Mouse (Mus musculus): ENCODE data around the gene Nudt16. TPM values are rescaled to one million over a fixed set of nuclear protein-coding genes. Genes with fewer than 3 reads are reported as not detected.
"Not testable (repeated sequence)": the region's sequence is repeated elsewhere in the genome, so short reads cannot be mapped to it uniquely, and the experiment has no call there.

The Nudt16 gene
- 25.4 and 25.9 TPM in 2 replicates for polyA plus RNA-seq (2014; fragmentation: Nextera tagmentation; extraction: Ambion mirVana)

DNA sequence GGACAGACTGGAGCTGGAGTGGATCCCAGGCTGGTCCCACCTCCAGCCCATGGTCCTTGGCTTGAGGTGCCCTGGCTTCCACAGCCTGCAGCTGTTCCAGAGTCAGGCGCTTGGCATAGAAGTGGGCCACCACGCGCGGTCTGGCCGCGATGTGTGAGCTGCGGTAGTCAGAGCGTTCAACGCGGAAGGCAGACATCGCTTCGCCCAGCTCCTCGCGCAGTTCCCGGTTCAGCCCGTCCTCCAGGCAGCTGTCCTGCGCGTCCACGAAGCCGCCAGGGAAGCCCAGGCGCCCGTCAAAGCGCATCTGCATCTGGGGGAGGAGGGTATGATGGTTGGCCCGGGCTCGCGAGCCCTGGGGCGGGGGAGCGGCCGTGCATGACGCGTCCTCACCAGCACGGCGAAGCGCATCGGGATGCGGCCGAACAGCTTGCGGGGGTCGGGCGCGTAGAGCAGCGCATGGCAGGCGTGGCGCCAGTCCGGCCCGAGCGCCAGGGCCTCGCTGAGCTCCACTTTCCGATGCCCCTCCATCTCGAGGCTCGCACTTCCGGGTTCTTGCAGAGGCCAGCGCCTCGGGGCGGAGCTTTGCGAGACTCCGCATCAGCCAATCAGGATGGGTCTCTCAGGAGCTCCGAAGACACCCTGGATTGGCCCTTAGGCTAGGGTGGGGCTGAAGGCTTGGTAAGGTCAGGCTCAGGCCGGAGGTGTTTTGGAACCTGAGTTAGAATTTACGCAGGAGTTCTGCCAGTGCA, at the start of gene Nudt16:
TSS of gene Nudt16 (minus strand) at position 572 of the 749 bp plus-strand sequence.
- H3K27me3 ChIP-seq (ENCODE audit: control insufficient read depth, insufficient read depth, low read length): no peaks in the 10 kb centered on the region
- ATAC-seq (ENCODE audit: insufficient number of reproducible peaks, insufficient read depth, low FRiP score, low read depth): peak; percentile 97
- peak within 1 kb of the TSS; percentile 72 for H3K9ac ChIP-seq (replicated peaks; ENCODE audit: low read depth, low read length)
- WGBS: under 1% methylated on average over 60 of the region's 60 CpGs
- H3K27ac ChIP-seq (ENCODE audit: low read length): peak within 1 kb of the TSS; percentile 82; the same call in 1 of the 2 replicates
- peaks cover 11% of the 10 kb centered on the region; the same call in 1 of the 2 replicates for H3K4me1 ChIP-seq (ENCODE audit: control insufficient read depth, insufficient read depth, low read length)
- H3K4me3 ChIP-seq (ENCODE audit: low read depth, low read length): peak within 1 kb of the TSS; percentile 69
- H3K9me3 ChIP-seq (ENCODE audit: control insufficient read depth, low read depth, low read length): no peaks in the 10 kb centered on the region
- peak within 1 kb of the TSS; percentile 86 for H3K4me2 ChIP-seq (replicated peaks; ENCODE audit: low read depth, low read length)
- H3K36me3 ChIP-seq (ENCODE audit: control insufficient read depth, insufficient read depth, low read length): no peaks in the 10 kb centered on the region

DNA sequence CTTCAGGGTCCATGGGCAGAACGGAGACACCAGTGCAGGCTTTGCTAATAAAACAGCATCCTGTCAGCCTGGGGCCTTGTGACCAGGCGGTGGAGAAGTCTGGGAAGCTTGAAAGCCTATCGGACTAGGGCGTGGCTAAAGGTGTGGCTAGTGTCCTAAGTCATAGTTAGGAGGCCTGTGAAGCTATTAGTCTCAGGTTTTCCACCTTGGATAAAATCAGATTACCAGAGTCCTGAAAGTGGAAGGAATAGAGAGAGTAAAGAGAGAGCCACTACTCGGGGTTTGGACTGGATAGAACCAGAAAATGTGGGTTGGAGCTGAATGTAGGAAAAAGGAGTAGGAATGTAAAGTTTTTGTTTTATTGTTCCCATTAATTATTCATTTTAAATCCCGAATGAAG, 13.4 kb upstream of the Nudt16 start, which contains the start of gene 1700080E11Rik:
TSS of gene 1700080E11Rik (minus strand) at position 101 of the 400 bp plus-strand sequence.
- ATAC-seq (ENCODE audit: insufficient number of reproducible peaks, insufficient read depth, low FRiP score, low read depth): no peak
- Histone ChIP-seq H3K4me1 (ENCODE audit: control insufficient read depth, insufficient read depth, low read length) (no peaks in the 10 kb centered on the region), H3K9me3 (ENCODE audit: control insufficient read depth, low read depth, low read length) (no peaks in the 10 kb centered on the region), H3K27me3 (ENCODE audit: control insufficient read depth, insufficient read depth, low read length) (no peaks in the 10 kb centered on the region), H3K4me2 (replicated peaks; ENCODE audit: low read depth, low read length) (no peak within 1 kb of the TSS), H3K36me3 (ENCODE audit: control insufficient read depth, insufficient read depth, low read length) (no peaks in the 10 kb centered on the region), H3K27ac (ENCODE audit: low read length) (no peak within 1 kb of the TSS), H3K4me3 (ENCODE audit: low read depth, low read length) (no peak within 1 kb of the TSS), H3K9ac (replicated peaks; ENCODE audit: low read depth, low read length) (no peak within 1 kb of the TSS)
- 78% methylated on average over 6 of the region's 6 CpGs for WGBS

DNA sequence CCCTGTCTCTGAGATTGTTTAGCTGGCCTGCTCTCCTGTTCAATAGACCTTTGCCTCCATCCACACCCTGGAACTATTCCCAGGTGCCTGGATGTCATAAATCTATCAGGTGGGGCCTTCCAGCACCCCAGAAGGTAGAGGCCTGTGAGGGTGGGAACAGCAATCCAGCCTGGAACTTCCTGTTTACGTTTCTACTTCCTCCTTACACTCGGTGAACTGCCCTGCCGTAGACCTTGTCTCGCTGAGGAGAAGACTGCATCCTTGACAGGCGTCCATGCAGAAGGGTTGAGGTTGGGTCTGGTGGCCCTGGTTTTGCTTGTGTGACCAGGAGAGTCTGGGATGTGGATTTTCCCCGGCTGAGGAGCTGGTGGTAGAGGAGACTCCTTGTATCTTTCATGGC, 7.6 kb upstream of the Nudt16 start:
- Histone ChIP-seq H3K4me3 (ENCODE audit: low read depth, low read length) (no peak overlapping the region), H3K36me3 (ENCODE audit: control insufficient read depth, insufficient read depth, low read length) (no peaks in the 10 kb centered on the region), H3K9me3 (ENCODE audit: control insufficient read depth, low read depth, low read length) (no peaks in the 10 kb centered on the region), H3K27me3 (ENCODE audit: control insufficient read depth, insufficient read depth, low read length) (no peaks in the 10 kb centered on the region), H3K4me2 (replicated peaks; ENCODE audit: low read depth, low read length) (no peak overlapping the region), H3K9ac (replicated peaks; ENCODE audit: low read depth, low read length) (no peak overlapping the region), H3K27ac (ENCODE audit: low read length) (no peak overlapping the region), H3K4me1 (ENCODE audit: control insufficient read depth, insufficient read depth, low read length) (no peaks in the 10 kb centered on the region)
- 64% methylated on average over 6 of the region's 6 CpGs for WGBS
- ATAC-seq (ENCODE audit: insufficient number of reproducible peaks, insufficient read depth, low FRiP score, low read depth): no peak

DNA sequence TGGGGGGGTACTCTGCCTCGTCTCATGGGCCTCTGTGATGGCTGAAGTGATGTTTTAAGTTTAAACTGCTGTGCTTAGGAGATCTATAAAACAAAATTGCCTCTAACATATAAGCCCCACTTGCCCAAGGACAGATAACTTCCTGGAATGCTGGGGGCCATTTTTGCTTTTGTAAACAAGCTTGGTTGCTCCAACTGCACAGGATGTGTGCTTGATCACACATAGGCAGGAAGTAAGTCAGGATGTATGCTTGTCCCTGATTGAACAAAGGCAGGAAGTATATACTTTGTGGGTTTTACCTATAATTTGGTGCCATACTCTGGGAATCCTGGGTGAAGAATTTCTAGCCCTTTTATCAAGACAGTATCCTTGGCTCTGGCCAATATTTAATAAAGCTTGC, 4.8 kb upstream of the Nudt16 start:
- H3K4me2 ChIP-seq (replicated peaks; ENCODE audit: low read depth, low read length): no peak overlapping the region
- H3K9ac ChIP-seq (replicated peaks; ENCODE audit: low read depth, low read length): no peak overlapping the region
- no peak overlapping the region for H3K4me3 ChIP-seq (ENCODE audit: low read depth, low read length)
- H3K9me3 ChIP-seq (ENCODE audit: control insufficient read depth, low read depth, low read length): no peaks in the 10 kb centered on the region
- 30% methylated on average over 1 of the region's 1 CpGs for WGBS
- H3K27me3 ChIP-seq (ENCODE audit: control insufficient read depth, insufficient read depth, low read length): no peaks in the 10 kb centered on the region
- H3K27ac ChIP-seq (ENCODE audit: low read length): no peak overlapping the region
- no peak for ATAC-seq (ENCODE audit: insufficient number of reproducible peaks, insufficient read depth, low FRiP score, low read depth)
- H3K4me1 ChIP-seq (ENCODE audit: control insufficient read depth, insufficient read depth, low read length): 0 out of 2 replicates have a peak, but pooled peaks cover 2% of the 10 kb centered on the region
- H3K36me3 ChIP-seq (ENCODE audit: control insufficient read depth, insufficient read depth, low read length): no peaks in the 10 kb centered on the region

DNA sequence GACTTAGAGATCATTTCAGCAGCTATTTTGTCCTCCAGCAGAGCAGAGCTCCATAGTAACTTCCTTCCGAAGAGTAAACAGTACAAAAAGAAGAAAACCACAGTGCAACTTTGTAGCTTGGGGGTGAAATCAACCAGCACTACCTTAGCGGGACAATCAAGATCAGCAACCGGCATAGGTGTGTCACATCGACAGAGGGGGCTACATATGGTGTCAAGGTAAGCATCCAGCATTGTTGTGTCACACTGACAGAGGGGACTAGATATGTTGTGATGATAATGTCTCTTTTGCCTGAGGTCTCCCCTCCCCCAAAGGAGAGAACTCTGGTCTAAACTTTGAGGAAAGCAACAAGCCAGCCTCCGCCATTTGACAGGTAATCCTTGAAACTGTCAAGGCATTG, 2.9 kb upstream of the Nudt16 start:
- Histone ChIP-seq H3K4me3 (ENCODE audit: low read depth, low read length) (no peak overlapping the region), H3K4me2 (replicated peaks; ENCODE audit: low read depth, low read length) (no peak overlapping the region), H3K27me3 (ENCODE audit: control insufficient read depth, insufficient read depth, low read length) (no peaks in the 10 kb centered on the region), H3K36me3 (ENCODE audit: control insufficient read depth, insufficient read depth, low read length) (no peaks in the 10 kb centered on the region), H3K9me3 (ENCODE audit: control insufficient read depth, low read depth, low read length) (no peaks in the 10 kb centered on the region), H3K4me1 (ENCODE audit: control insufficient read depth, insufficient read depth, low read length) (peaks cover 11% of the 10 kb centered on the region; the same call in 1 of the 2 replicates), H3K9ac (replicated peaks; ENCODE audit: low read depth, low read length) (no peak overlapping the region), H3K27ac (ENCODE audit: low read length) (no peak overlapping the region)
- ATAC-seq (ENCODE audit: insufficient number of reproducible peaks, insufficient read depth, low FRiP score, low read depth): no peak
- WGBS: 84% methylated on average over 5 of the region's 5 CpGs

DNA sequence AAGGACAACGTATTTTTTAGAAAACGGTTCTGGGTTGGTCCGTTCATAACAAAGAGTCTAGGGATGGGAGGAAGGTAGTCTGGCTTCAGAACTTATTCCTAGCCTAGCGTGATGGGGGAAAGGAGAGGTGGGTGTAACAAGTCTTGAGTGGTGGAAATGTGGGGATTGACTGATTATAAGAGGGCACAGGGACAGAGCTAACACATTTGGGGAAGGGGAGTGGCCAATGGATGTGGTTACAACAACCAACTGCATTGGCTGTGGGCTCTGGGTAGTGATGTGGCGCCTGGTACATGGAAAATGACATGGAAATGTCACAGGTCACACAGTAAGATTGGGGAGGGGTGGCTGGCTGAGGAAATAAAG, 361 bp upstream of the Nudt16 start:
- Histone ChIP-seq H3K9ac (replicated peaks; ENCODE audit: low read depth, low read length) (no peak overlapping the region), H3K4me3 (ENCODE audit: low read depth, low read length) (peak overlapping the region; percentile 69), H3K27me3 (ENCODE audit: control insufficient read depth, insufficient read depth, low read length) (no peaks in the 10 kb centered on the region), H3K27ac (ENCODE audit: low read length) (no peak overlapping the region; the same call in 1 of the 2 replicates), H3K9me3 (ENCODE audit: control insufficient read depth, low read depth, low read length) (no peaks in the 10 kb centered on the region), H3K36me3 (ENCODE audit: control insufficient read depth, insufficient read depth, low read length) (no peaks in the 10 kb centered on the region), H3K4me2 (replicated peaks; ENCODE audit: low read depth, low read length) (peak overlapping the region; percentile 86), H3K4me1 (ENCODE audit: control insufficient read depth, insufficient read depth, low read length) (peaks cover 11% of the 10 kb centered on the region; the same call in 1 of the 2 replicates)
- WGBS: 20% methylated on average over 5 of the region's 5 CpGs
- ATAC-seq (ENCODE audit: insufficient number of reproducible peaks, insufficient read depth, low FRiP score, low read depth): peak; percentile 2; the same call in 1 of the 2 replicates

DNA sequence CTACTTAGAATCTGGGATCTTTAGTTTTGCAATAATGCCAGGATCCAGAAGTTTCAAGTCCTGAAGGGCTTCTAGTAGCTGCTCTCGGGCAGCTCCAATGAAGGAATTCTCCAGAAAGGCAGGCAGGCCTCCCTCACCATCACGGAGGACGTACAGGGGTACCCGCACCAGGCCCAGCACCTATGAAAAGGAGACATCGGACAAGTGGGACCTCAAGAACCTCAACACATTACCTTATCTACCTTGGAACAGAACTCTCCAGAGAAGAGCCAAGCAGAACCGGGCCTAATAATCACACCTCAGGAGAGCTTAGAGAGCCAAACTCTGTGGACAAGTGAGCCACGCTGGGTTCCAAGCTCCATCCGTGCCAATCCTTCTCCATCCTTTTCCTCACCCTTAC, 1.3 kb downstream of the Nudt16 start:
- no peak overlapping the region for H3K27ac ChIP-seq (ENCODE audit: low read length)
- H3K27me3 ChIP-seq (ENCODE audit: control insufficient read depth, insufficient read depth, low read length): no peaks in the 10 kb centered on the region
- H3K36me3 ChIP-seq (ENCODE audit: control insufficient read depth, insufficient read depth, low read length): no peaks in the 10 kb centered on the region
- H3K4me1 ChIP-seq (ENCODE audit: control insufficient read depth, insufficient read depth, low read length): peaks cover 11% of the 10 kb centered on the region; the same call in 1 of the 2 replicates
- no peak for ATAC-seq (ENCODE audit: insufficient number of reproducible peaks, insufficient read depth, low FRiP score, low read depth)
- H3K4me2 ChIP-seq (replicated peaks; ENCODE audit: low read depth, low read length): no peak overlapping the region
- no peaks in the 10 kb centered on the region for H3K9me3 ChIP-seq (ENCODE audit: control insufficient read depth, low read depth, low read length)
- H3K9ac ChIP-seq (replicated peaks; ENCODE audit: low read depth, low read length): no peak overlapping the region
- WGBS: 95% methylated on average over 8 of the region's 8 CpGs
- H3K4me3 ChIP-seq (ENCODE audit: low read depth, low read length): no peak overlapping the region

DNA sequence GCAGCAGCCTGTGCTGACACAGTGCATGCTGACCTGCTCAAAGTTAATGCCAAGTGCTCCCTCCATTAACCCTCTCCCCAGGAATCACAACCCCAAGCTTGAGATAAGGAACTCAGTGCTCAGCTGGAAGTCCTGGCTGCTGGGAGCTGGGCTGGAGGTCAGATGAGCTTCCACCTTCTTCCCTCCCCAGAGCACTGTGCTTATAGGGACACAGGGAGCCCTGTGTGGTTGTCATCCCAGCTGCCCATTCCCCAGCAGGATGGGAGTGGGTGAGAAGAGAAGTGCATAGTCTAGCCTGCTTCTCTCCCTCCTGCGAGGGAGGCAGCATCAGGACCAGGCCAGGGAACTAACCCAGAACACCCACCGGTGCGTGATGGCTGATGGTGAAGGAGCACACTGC, 6.4 kb downstream of the Nudt16 start:
- not testable (repeated sequence) for H3K9me3 ChIP-seq (ENCODE audit: control insufficient read depth, low read depth, low read length); H3K36me3 ChIP-seq (ENCODE audit: control insufficient read depth, insufficient read depth, low read length); H3K4me1 ChIP-seq (ENCODE audit: control insufficient read depth, insufficient read depth, low read length); ATAC-seq (ENCODE audit: insufficient number of reproducible peaks, insufficient read depth, low FRiP score, low read depth); H3K9ac ChIP-seq (replicated peaks; ENCODE audit: low read depth, low read length); H3K27me3 ChIP-seq (ENCODE audit: control insufficient read depth, insufficient read depth, low read length); H3K4me3 ChIP-seq (ENCODE audit: low read depth, low read length); H3K4me2 ChIP-seq (replicated peaks; ENCODE audit: low read depth, low read length); H3K27ac ChIP-seq (ENCODE audit: low read length)
- 64% methylated on average over 3 of the region's 3 CpGs for WGBS

Measured in stomach, embryonic 14.5 days (tissue).